14 mouse cellular contexts compared by ENCODE assay signal in genomic region chr16:43986299-43986698, GRCm38 (mm10).
"Had no signal": no experiment of that assay in that cellular context is flagged by ENCODE, and none has a peak within 500 bp of the region (broad histone marks: within the 10 kb centered on the region; RNA-seq: fewer than 3 reads in every experiment).

No protein-coding gene starts in this region.

- H3K4me2 ChIP-seq: neural tube, embryonic 15.5 days; stomach, embryonic 15.5 days had no signal

- H3K9ac ChIP-seq: neural tube, embryonic 15.5 days; stomach, embryonic 15.5 days had no signal

- DNase-seq: retina, postnatal 1 day; right cerebral cortex, adult 18-20 months; right cerebral cortex, postnatal 14 days; right cerebral cortex, postnatal 25 days; right cerebral cortex, postnatal 4 days; spleen, adult 18-20 months; thymus, adult 18-20 months; thymus, adult 2 months; thymus, postnatal 14 days; thymus, postnatal 25 days; thymus, postnatal 36 days; thymus, postnatal 4 days had no signal

- H3K27ac ChIP-seq: neural tube, embryonic 15.5 days; stomach, embryonic 15.5 days had no signal

- H3K4me1 ChIP-seq: neural tube, embryonic 15.5 days; stomach, embryonic 15.5 days had no signal

- H3K9me3 ChIP-seq: neural tube, embryonic 15.5 days; stomach, embryonic 15.5 days had no signal

- H3K4me3 ChIP-seq: neural tube, embryonic 15.5 days; stomach, embryonic 15.5 days had no signal

- H3K27me3 ChIP-seq: neural tube, embryonic 15.5 days; stomach, embryonic 15.5 days had no signal

- H3K36me3 ChIP-seq: neural tube, embryonic 15.5 days; stomach, embryonic 15.5 days had no signal
